Mouse (Mus musculus) neural tube, embryonic 10.5 days (tissue): Measurements from ENCODE around the gene Nat8.
"Not testable (repeated sequence)": the region's sequence is repeated elsewhere in the genome, so short reads cannot be mapped to it uniquely, and the experiment has no call there.

ENCODE experiments used
- DNase-seq: peaks from one replicate; pipeline ENCODE4 v3.0.0-alpha.2; 2017; ENCODE audit warnings: low spot score; ENCODE audit errors: extremely low spot score

The Nat8 gene

DNA sequence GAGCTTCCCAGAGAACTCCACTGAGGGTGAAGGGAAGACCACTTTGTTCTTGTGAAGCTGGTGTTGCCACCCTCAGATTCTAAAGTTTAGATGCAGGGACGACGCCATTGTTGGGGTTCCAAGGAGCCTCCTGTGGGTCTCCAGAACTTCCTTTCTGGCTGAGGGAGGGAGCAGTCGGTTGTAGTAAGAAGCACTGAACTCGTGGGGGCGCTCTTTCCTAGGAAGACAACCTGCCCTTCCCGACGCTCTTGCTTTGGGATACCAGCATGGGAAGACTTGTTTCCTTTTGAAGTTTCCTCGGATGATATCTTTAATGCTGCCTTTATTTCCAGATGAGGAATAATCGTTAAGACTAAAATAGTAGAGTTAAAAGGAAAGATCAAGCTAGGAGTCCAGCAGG is 4.9 kb upstream of the Nat8 start:
- DNase-seq: not testable (repeated sequence)

DNA sequence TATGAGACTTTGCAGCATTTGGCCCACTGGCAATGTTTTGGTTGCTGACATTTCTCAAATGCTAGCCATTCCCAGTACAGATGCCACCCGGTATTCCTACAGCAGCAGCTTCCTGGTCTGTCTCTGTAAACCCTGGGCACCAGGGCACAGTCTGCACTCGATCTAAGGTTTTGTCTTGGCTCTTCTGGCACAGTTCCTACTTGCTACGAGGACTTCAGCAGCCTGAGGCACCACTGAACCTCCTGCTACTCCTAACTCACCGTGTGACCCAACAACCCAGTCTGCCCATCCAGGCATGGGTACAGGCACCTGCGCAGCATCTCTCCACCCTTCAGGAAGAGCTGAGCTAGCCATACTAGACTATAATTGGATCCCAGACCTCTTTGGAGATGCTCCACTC is 4.2 kb upstream of the Nat8 start:
- not testable (repeated sequence) for DNase-seq

DNA sequence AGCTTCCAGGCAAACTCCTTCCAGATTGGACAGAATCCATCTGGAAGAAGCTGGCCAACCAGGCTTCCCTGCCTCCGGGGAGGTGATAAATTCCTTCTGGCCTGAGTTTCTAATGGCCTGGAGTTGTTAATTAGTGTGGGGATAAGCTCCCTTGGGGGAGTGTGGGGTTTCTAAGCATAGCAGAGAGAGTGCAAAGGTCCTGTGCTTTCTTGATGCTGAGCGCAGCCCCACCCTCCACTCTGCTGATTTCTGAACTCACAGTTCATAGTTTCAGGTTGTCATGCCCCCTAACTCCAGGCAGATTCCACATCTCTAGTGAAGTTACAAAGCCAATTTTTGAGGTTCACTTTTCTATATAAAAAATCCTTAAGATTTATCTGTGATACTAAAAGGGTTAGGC is 3.2 kb upstream of the Nat8 start:
- DNase-seq: not testable (repeated sequence)

DNA sequence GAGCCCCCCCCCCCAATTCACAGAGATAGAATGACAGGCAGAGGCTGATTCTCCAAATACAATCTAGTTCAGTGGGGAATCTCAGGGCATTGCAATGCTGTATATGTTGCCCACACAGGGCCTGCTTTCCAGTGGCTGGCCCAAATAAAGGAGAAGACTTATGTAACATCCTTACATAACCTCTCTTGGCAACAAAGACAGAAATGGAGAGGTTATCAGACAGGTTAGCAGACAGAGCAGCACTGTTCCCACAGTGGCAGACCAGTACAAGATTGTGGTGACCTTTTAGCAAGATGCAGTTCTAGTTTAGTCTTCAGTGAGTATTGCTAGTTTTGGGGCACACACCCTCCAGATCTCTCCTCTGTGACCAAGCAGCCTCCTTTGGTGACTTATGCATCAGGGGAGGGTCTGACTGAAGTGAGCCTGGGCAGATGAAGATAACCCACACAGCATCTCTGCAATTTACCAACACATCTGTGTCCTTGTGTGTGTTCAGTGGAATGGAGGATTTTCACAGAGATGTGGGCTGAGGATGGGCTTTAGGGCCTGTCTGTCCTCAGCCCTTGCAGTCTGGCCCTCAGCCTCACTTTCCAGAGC is 2.7 kb upstream of the Nat8 start:
- not testable (repeated sequence) for DNase-seq

DNA sequence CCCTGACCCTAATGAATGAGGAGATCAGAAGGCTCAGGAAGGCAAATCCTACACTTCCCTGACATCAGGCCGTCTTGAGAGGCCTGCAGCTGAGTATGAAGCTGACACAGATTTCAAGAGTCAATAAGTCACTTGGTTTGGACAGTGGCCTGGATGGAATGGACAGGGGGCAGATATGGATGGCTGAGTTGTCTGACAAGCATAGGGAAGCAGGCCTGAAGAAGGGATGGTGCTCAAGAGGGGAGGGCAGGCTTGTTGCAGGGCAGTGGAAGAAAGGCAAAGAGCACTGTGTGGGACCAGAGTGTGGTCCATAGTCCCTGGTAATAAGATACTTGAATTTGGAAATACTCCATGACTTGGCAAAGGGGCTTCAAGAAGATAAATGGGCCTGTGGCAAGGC is 2.4 kb downstream of the Nat8 start:
- DNase-seq: no peak

DNA sequence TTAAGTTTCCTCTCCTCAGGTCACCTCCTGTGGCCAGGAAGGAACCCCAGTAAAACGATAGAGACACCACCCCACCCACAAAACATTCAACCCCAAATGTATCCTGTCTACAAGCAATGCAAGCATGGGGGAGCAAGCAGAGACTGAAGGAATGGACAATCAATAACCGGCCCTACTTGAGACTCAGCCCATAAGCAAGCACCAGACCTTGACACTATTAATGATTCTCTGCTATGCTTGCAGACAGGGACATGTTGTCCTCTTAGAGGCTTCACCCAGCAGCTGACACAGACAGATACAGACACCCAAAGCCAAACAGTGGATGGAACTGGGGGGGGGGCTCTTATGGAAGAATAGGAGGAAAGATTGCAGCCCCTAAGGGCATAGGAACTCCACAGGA is 6.0 kb downstream of the Nat8 start:
- no peak for DNase-seq

DNA sequence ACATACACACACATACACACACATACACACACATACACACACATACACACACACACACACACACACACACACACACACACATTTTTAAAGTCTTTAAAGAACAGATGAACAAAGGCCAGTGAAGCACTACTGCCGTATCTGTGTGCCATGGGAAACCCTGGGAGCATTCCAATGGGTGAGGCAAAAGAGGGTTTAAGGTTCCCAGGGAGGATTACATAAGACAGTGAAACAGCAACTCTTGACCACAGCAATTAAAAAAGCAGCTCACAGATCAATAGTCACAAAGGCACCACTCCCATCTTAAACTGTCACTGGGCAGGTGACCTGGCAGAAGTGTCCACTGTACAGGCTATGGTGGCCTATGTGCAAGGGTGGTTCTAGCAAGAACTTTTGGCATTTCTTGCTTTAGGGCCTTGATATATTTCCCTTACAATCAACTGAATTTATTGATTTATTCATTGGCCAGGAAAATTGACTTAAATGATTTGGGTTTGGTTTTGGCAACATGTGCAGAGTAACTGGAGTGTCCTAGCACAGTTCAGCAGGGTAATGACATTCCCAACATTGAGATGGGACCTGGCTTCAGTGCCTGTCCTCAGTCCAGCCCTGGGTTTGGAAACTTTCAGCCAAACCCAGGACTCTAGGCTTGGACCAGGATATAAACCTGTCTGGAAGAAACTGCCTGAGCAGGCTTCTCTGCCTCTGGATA is 8.3 kb downstream of the Nat8 start:
- no peak for DNase-seq

DNA sequence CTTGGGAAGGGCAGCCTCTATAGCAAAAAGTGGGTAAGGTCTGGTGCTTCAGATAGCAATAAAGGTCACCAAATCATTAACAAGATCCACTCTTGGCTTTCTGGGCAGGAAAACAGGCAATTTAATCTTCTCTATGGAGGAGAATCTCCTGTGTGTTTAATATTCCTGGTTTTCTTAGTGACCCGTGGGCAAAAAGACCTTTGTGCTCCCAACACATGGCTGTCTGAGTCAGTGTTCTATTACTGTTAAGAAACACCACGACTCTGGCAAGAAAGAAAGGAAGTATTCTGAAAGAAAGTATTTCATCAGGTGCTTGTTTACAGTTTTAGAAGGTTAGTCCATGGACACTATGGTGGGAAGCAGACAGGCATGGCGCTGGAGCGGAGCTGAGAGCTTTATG is 9.6 kb downstream of the Nat8 start:
- DNase-seq: no peak

DNA sequence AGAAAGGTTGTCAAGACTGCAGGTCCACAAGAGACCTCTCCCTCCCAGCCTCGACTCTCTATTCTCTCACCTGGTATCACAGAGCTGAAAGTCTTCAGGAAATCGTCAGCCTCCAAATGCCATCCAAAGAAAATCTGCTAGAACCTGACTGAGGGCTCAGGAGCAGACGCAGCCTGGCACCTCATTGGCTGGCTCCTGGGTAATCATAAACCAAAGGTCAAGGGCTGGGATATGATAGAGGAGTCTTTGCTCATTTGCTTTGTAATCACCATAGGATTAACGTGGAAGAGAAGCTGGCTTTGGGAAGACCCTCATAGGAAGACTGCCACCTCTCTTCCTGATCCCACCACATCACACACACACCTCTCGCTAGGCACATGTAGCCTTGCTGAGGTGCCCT is 11.0 kb downstream of the Nat8 start, which contains the start of the genes Nat8f6 and Nat8f5:
Nat8f6 (minus strand) TSS at position 118 of the 400 bp plus-strand sequence.
Nat8f5 (minus strand) TSS at position 136 of the 400 bp plus-strand sequence.
- DNase-seq: no peak

DNA sequence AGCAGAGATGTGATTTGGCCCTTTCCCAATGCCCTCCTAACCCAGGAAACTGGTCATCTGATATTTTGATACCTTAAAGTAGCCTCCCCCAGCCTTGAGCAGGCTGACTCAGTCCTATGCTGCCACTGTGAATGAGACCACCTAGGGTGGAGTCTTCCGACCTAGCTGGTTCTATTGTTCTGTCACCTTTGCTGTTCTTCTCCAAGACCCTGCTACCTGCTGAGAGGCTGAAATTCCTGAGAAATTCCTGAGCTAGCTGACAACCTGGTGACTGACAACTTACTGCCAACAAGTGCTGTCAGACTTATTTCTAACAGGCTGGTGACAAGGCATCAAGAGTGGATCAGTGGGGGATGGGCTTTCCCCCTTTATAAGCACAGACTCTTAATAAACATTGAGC is 13.5 kb downstream of the Nat8 start:
- no peak for DNase-seq

DNA sequence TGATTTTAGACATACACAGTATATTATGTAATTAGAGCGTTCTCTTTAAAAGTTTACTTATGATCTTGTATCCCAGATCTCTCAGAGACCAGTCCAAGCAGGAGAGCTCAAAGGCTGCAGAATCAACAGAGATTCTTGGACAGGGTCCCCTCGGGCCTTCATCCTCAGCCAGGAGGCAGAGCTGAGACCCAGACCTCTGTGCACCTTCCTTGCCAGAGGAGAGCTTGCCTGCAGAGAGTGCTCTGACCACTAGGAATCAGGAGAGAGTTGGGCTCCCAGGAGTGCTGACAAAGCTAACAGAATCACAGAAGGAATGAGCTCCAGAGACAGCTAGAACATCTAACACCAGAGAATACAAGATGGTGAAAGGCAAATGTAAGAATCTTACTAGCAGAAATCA is 18.5 kb downstream of the Nat8 start:
- no peak for DNase-seq

DNA sequence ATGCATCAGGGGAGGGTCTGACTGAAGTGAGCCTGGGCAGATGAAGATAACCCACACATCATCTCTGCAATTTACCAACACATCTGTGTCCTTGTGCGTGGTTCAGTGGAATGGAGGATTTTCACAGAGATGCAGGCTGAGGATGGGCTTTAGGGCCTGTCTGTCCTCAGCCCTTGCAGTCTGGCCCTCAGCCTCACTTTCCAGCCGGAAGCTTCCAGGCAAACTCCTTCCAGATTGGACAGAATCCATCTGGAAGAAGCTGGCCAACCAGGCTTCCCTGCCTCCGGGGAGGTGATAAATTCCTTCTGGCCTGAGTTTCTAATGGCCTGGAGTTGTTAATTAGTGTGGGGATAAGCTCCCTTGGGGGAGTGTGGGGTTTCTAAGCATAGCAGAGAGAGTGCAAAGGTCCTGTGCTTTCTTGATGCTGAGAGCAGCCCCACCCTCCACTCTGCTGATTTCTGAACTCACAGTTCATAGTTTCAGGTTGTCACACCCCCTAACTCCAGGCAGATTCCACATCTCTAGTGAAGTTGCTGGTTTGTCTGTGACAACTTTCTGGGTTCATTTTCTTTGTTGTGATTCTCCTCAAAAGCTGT is 20.8 kb downstream of the Nat8 start:
- DNase-seq: not testable (repeated sequence)

DNA sequence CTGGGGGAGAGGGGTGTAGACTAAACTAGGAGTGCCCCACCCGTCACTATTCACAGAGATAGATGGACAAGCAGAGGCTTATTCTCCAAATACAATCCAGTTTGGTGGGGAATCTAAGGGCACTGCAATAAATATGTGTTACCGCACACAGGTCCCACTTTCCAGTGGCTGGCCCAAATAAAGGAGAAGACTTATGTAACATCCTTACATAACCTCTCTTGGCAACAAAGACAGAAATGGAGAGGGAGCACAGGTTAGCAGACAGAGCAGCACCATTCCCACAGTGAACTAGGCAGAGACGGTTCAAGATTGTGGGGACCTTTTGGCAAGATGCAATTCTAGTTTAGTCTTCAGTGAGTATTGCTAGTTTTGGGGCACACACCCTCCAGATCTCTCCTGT is 21.4 kb downstream of the Nat8 start:
- not testable (repeated sequence) for DNase-seq

DNA sequence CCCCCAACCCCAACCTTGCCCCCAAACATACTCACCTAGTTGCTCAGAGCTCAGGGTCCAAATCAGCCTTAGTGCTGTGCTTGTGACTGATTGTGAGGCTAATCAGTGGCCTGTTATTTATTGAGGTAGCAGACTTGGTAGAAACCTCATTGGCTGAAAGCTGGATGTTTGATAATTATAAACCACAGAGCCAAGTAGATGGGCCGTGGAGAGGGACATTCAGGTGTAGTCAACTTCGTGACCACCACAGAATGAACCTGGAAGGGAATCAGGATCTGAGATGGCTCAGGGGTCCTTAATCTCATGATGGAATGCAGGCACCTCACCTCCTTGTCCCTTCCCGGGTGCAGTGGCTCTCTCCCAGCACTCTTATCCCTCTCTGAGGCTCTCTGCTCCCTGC is 22.1 kb downstream of the Nat8 start:
- not testable (repeated sequence) for DNase-seq

DNA sequence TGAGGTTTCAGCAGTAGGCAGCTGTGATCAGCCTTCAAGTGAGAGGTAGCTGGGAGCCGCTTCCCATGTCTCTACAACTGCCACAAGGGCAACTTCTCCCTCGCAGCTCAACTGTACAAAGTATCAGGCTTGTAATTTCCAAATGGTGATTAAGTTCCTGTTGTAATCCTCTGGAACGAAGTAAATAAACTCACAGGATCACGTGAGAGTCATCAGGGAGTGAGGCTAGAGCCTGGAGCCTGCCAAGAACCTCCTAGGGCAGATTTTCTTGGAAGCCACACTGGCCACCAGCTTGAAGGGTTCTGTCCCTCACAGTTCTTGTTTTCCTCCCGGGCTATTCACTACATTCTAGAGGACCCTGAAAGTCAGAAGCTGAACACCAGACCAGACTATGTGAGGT is 28.7 kb downstream of the Nat8 start:
- DNase-seq: not testable (repeated sequence)
